Mouse (Mus musculus) heart, embryonic 13.5 days (tissue): ENCODE results near the gene Bcl2l12. TPM values are rescaled to one million over a fixed set of nuclear protein-coding genes. Genes with fewer than 3 reads are reported as not detected.
A peak's percentile ranks its signal among the peaks of the same experiment; 100 is the strongest.

ENCODE experiments used
- ATAC-seq: fragments of 200-750 bp; cut with Nextera tagmentation; 2 replicates; pipeline ENCODE4 v1.8.0; 2017; ENCODE audit warnings: moderate TSS enrichment; ENCODE audit not compliant: insufficient number of reproducible peaks, low FRiP score, low TSS enrichment; ENCODE audit errors: extremely low read depth
- H3K27ac ChIP-seq: fragments of 300-500 bp; sonication (generic); replicated peaks from 2 replicates; pipeline ENCODE4 v1.5.1; 2015; ENCODE audit warnings: moderate library complexity, mild to moderate bottlenecking, inconsistent platforms
- H3K27me3 ChIP-seq: fragments of 300-500 bp; sonication (generic); replicated peaks from 2 replicates; pipeline ENCODE4 v1.6.1; 2015; ENCODE audit warnings: mild to moderate bottlenecking, inconsistent platforms
- H3K36me3 ChIP-seq: fragments of 300-500 bp; sonication (generic); 2 replicates; pipeline ENCODE4 v1.6.1; 2015; ENCODE audit warnings: mild to moderate bottlenecking, inconsistent platforms
- H3K4me1 ChIP-seq: fragments of 300-500 bp; sonication (generic); 2 replicates; pipeline ENCODE4 v1.6.1; 2015; ENCODE audit warnings: inconsistent platforms
- H3K4me2 ChIP-seq: fragments of 300-500 bp; sonication (generic); 2 replicates; pipeline ENCODE4 v1.6.1; 2015; ENCODE audit warnings: inconsistent platforms, mild to moderate bottlenecking, moderate library complexity
- H3K4me3 ChIP-seq: fragments of 300-500 bp; sonication (generic); 2 replicates; pipeline ENCODE4 v1.5.1; 2015; ENCODE audit warnings: moderate library complexity, mild to moderate bottlenecking, inconsistent platforms
- H3K9ac ChIP-seq: fragments of 300-500 bp; sonication (generic); 2 replicates; pipeline ENCODE4 v1.6.1; 2015; ENCODE audit warnings: inconsistent platforms, mild to moderate bottlenecking, moderate library complexity
- H3K9me3 ChIP-seq: fragments of 300-500 bp; sonication (generic); 2 replicates; pipeline ENCODE4 v1.6.1; 2016; ENCODE audit warnings: inconsistent platforms
- WGBS: fragments of 180-500 bp; shearing (Covaris S2); methylation state at CpG from one replicate; pipeline ENCODE4 v1.1.7; 2015; ENCODE audit warnings: mixed read lengths; 5-methylcytosine and 5-hydroxymethylcytosine counted together
- polyA plus RNA-seq: library from polyadenylated mRNA; unstranded; fragments of >200 nt; fragmentation: Nextera tagmentation; extraction: Ambion mirVana; gene quantifications from 2 replicates; pipeline ENCODE4 v1.2.1, GENCODE M21; 2015

Bcl2l12 gene
- polyA plus RNA-seq, 1 experiment from 2014 or later, result 36.0 TPM

DNA sequence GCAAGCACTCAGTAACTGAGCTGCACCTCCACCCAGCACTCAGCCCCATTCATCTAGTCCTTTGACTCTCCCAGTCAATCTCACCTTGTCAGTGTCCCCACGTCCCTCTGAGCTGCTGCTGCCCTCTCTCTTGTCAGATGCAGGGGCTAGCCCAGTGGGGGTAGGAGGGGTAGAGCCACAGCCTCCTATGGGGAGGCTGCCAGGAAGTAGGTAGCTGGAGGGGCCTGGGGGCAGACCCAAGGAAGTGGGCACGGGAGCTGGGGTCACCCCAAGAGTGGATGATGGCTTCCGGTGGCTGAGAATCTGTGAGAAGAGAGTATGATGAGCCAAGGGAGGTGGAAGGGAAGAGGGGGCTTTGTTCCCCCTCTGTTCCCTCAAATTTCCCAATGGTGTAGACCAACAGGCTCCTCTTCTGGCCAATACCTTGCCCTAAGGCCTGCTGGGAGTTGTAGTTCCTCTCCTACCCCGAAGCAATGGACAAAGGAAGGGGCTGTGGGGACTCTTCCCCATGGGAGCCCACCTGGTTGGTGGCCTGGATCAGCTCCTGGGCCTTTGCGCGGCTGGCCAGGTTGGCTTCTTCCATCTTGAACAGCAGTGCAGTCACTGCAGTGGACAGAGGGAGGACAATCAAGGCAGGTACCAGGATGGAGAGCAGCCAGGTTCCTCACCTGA, 6.9 kb upstream of the Bcl2l12 start:
- no peaks in the 10 kb centered on the region for H3K27me3 ChIP-seq
- WGBS, result 85% methylated on average over 6 of the region's 6 CpGs
- no peak overlapping the region for H3K4me3 ChIP-seq
- ATAC-seq, result no peak
- H3K4me2 ChIP-seq, result no peak overlapping the region
- no peaks in the 10 kb centered on the region for H3K9me3 ChIP-seq
- peaks cover 100% of the 10 kb centered on the region for H3K36me3 ChIP-seq
- H3K27ac ChIP-seq, result 0 out of 2 replicates have a peak overlapping the region, but pooled peaks have one; percentile 28
- H3K4me1 ChIP-seq, result peaks cover 25% of the 10 kb centered on the region
- H3K9ac ChIP-seq, result peak overlapping the region; percentile 52; the same call in 1 of the 2 replicates

DNA sequence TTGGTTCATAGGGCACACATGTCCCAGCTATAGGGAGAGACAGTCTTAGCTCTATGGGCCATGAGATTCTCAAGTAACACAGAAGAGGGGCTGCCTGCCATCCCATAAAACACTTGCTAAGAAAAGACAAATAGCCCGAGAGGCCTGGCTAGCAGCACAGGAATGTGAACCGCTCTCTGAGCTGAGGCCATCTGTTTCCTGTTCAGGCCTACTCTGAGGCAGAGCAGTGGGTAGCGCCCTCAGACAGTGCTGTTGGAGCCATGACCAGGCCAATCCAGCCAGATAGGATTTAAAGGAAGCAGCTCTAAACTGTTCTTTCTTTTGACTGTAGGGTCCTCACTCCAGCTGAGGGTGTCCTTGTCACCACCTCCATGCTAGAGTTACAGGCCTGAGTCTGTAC, 6.0 kb upstream of the Bcl2l12 start:
- Histone ChIP-seq H3K4me3 (no peak overlapping the region), H3K4me1 (peaks cover 33% of the 10 kb centered on the region), H3K36me3 (peaks cover 100% of the 10 kb centered on the region), H3K4me2 (no peak overlapping the region), H3K27me3 (no peaks in the 10 kb centered on the region), H3K27ac (peak overlapping the region; percentile 43; the same call in 1 of the 2 replicates), H3K9me3 (no peaks in the 10 kb centered on the region), H3K9ac (no peak overlapping the region)
- 52% methylated on average over 3 of the region's 3 CpGs for WGBS
- ATAC-seq, result no peak

DNA sequence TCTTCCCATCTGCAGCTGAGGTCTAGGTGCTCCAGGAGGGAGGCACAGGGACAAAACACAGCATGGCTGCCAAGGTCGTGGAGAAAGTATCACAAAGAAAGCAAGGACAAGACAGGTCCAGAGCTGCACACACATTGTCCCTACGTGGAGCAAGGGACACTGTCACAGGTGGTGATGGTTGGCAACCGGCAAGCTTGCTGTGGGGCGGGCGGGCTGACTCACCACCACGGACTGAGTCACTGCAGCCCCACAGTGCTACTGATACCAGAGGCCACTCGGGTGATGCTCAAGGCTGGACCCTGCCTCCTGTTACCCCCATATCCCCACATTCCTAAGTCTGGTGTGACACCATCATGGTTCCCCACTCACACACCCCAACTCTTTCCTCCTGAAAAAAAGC, 3.9 kb upstream of the Bcl2l12 start:
- Histone ChIP-seq H3K4me3 (no peak overlapping the region), H3K9ac (peak overlapping the region; percentile 24; the same call in 1 of the 2 replicates), H3K36me3 (peaks cover 80% of the 10 kb centered on the region), H3K4me1 (peaks cover 48% of the 10 kb centered on the region), H3K9me3 (no peaks in the 10 kb centered on the region), H3K27me3 (no peaks in the 10 kb centered on the region), H3K27ac (no peak overlapping the region), H3K4me2 (no peak overlapping the region)
- WGBS, result 72% methylated on average over 7 of the region's 7 CpGs
- ATAC-seq, result no peak

DNA sequence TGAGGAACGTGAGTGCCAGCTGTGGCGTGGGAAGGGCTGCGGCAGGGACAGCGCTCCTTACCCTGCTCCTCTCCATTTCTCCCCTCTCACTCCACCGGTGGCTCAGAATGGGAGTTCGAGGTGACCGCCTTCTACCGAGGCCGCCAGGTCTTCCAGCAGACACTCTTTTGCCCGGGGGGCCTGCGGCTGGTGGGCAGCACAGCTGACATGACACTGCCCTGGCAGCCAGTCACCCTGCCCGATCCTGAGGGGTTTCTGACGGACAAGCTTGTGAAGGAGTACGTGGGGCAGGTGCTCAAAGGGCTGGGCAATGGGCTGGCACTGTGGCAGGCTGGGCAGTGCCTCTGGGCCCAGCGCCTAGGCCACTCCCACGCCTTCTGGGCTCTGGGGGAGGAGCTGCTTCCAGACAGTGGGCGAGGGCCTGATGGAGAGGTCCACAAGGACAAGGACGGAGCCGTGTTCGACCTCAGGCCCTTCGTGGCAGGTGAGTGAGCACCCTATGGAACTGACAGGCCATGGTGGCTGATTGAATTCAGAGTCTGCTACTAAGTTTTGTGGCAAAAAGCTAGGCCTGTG, 2.1 kb upstream of the Bcl2l12 start:
- Histone ChIP-seq H3K4me2 (no peak overlapping the region), H3K36me3 (peaks cover 67% of the 10 kb centered on the region), H3K4me1 (peaks cover 59% of the 10 kb centered on the region), H3K27ac (peak overlapping the region; percentile 5; the same call in 1 of the 2 replicates), H3K9me3 (no peaks in the 10 kb centered on the region), H3K4me3 (no peak overlapping the region), H3K9ac (peak overlapping the region; percentile 50), H3K27me3 (no peaks in the 10 kb centered on the region)
- ATAC-seq, result no peak
- WGBS, result 81% methylated on average over 21 of the region's 21 CpGs

DNA sequence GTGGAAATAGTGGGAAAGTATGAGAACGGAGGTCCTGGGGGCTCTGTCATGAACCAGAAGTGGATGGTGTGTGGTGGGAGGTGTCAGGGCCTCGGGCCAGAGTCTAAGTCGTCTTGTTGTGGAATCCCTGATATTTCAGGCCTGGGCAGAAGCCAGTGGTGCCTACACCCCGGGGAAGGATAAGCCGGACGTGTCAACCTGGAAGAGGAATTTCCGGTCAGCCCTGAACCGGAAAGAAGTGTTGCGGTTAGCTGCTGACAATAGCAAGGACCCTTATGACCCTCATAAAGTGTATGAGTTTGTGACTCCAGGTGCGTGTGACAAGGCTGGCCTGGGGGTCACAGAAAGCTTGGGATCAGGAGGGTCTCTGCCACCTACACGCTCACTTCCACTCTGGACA, 1.2 kb upstream of the Bcl2l12 start:
- Histone ChIP-seq H3K36me3 (peaks cover 67% of the 10 kb centered on the region), H3K4me3 (peak overlapping the region; percentile 62), H3K9ac (peak overlapping the region; percentile 34), H3K4me1 (peaks cover 51% of the 10 kb centered on the region), H3K4me2 (peak overlapping the region; percentile 92), H3K27me3 (no peaks in the 10 kb centered on the region), H3K9me3 (no peaks in the 10 kb centered on the region), H3K27ac (peak overlapping the region; percentile 5)
- WGBS, result 54% methylated on average over 11 of the region's 11 CpGs
- ATAC-seq, result no peak

DNA sequence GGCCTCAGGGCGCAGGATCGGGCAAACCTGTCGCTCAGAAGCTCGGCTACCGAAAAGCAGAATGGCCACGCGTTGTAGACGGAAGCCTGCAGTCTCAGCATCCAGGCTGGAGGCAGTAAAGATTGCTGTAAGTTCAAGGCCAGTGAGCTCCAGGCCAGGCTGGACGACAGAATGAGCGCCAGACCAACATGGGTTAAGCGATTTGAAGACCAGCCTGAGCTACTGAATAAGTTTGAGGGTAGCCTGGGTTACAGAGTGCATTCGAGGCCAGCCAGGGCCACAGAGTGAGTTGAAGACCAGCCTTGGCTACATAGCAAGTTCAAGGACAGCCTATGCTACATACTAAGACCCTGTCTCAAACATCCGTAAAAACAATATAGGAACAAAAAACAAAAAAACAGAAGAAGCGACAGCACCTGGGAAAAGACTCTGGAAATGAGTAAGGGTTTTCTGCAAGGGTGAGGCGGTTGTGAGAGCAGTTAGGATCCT, 528 bp downstream of the Bcl2l12 start:
- Histone ChIP-seq H3K36me3 (peaks cover 67% of the 10 kb centered on the region), H3K4me2 (peak overlapping the region; percentile 92), H3K4me3 (peak overlapping the region; percentile 62), H3K27ac (peak overlapping the region; percentile 90), H3K9ac (peak overlapping the region; percentile 87), H3K9me3 (no peaks in the 10 kb centered on the region), H3K4me1 (peaks cover 44% of the 10 kb centered on the region), H3K27me3 (no peaks in the 10 kb centered on the region)
- no peak; the same call in 1 of the 2 replicates for ATAC-seq
- 2% methylated on average over 15 of the region's 15 CpGs for WGBS

DNA sequence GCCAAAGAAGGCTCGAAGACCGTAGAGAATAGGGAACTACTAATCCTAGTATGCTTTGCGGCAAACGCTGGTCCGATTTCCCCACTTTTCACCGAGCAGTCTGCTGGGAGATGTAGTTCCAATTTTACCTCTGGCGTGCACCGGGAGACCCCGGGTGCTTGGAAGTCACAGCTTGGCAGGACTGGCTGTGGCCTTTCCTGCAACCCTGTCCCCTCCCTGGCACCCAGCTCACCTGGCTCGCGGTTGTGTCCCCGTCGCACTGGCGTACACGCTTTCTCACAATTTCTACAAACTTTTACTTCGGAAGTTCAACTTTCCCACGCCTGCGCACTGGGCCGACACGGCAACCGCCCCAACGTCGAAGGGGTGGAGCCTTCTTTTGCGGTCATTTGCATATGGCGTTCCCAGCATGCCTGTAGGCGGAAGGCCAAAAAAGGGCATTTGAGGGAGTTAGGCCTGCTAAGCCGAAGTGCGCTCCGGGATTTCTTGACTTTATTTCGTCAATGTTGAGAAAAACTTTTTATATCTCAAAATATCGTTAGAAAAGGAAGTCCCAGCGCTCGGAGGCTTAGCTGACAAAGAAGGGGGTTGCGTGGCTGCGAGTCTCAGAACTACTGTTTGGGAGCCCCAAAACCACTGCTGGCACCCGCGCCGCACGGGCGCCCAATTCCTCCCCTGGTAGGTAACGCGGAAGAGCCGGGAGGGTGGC, 1.1 kb downstream of the Bcl2l12 start, which contains the start of gene Irf3:
Gene Irf3, plus strand, starts transcription at position 418 of the 709 bp plus-strand sequence.
- Histone ChIP-seq H3K36me3 (peaks cover 67% of the 10 kb centered on the region), H3K4me2 (peak within 1 kb of the TSS; percentile 92)

DNA sequence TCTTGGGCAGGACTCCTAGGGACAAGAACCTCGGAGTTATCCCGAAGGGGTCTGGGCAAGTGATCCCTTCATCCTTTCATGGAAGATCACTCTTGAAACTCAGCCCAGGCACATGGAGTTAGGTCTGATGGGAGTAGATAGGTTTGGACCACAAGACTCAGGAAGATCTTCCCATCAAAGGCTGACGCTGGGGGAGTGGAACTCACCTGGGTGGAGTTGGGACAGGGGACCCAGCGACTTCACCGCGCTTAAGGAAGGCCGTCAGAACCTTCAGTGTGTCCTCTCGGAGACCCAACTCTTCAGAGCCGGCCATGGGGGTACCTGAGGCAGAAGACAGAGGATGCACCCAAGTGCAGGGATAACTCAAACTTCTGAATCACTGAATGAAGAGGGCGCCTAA, 1.8 kb downstream of the Bcl2l12 start:
- no peaks in the 10 kb centered on the region for H3K9me3 ChIP-seq
- peak overlapping the region; percentile 87 for H3K9ac ChIP-seq
- 13% methylated on average over 10 of the region's 10 CpGs for WGBS
- no peak for ATAC-seq
- H3K4me1 ChIP-seq, result peaks cover 44% of the 10 kb centered on the region
- no peaks in the 10 kb centered on the region for H3K27me3 ChIP-seq
- peak overlapping the region; percentile 90 for H3K27ac ChIP-seq
- peaks cover 67% of the 10 kb centered on the region for H3K36me3 ChIP-seq
- peak overlapping the region; percentile 92 for H3K4me2 ChIP-seq
- H3K4me3 ChIP-seq, result peak overlapping the region; percentile 62

More for the DNA sequence above, 1.1 kb downstream of the Bcl2l12 start, which contains the start of gene Irf3:
- peak within 1 kb of the TSS; percentile 62 for H3K4me3 ChIP-seq
- ATAC-seq, result peak; percentile 81
- H3K4me1 ChIP-seq, result peaks cover 44% of the 10 kb centered on the region
- peak within 1 kb of the TSS; percentile 87 for H3K9ac ChIP-seq
- peak within 1 kb of the TSS; percentile 90 for H3K27ac ChIP-seq
- no peaks in the 10 kb centered on the region for H3K9me3 ChIP-seq
- under 1% methylated on average over 43 of the region's 43 CpGs for WGBS
- no peaks in the 10 kb centered on the region for H3K27me3 ChIP-seq

DNA sequence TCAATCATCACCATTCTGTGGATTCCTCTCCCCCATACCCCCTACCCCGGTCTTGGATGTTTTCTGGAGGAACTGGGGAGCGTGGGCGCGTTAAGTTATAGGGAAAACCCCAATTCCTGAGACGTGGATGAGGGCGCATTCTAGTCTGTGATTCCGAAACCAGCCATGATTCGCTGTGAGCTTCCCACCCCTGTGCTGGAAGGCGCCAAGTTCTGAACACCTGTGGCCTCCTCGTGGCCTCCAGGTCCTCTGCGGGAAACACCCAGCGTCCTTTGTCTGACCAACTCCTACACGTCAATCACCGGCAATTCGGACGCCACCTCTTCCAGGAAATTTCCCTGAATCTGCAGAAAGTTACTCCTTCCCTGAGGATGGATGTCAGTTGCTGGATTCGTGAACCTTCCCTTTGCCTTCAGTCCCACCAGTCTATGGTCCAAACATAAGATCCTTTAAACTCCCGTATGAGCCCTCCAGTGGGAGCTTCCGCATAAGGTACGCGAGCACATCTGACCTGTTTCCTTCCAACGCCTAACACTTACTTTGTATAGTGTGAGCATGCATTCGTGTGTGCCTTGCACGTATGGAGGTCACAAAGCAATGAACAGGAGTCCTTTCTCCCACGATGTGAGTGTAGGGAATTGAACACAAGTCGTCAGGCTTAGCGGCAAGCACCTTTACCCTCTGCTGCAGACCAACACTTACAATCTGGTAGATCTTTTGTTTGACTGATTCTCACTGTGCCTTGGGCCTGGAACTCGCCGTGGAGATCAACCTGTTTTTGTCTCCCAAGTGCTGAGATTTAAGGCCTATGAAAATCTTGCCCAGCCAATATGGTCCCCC, 11.4 kb downstream of the Bcl2l12 start:
- Histone ChIP-seq H3K4me1 (peaks cover 38% of the 10 kb centered on the region), H3K9ac (peak overlapping the region; percentile 87), H3K27me3 (no peaks in the 10 kb centered on the region), H3K36me3 (peaks cover 53% of the 10 kb centered on the region), H3K4me3 (peak overlapping the region; percentile 99), H3K27ac (peak overlapping the region; percentile 90), H3K4me2 (peak overlapping the region; percentile 78), H3K9me3 (no peaks in the 10 kb centered on the region)
- under 1% methylated on average over 29 of the region's 29 CpGs for WGBS
- ATAC-seq, result peak; percentile 2; the same call in 1 of the 2 replicates

DNA sequence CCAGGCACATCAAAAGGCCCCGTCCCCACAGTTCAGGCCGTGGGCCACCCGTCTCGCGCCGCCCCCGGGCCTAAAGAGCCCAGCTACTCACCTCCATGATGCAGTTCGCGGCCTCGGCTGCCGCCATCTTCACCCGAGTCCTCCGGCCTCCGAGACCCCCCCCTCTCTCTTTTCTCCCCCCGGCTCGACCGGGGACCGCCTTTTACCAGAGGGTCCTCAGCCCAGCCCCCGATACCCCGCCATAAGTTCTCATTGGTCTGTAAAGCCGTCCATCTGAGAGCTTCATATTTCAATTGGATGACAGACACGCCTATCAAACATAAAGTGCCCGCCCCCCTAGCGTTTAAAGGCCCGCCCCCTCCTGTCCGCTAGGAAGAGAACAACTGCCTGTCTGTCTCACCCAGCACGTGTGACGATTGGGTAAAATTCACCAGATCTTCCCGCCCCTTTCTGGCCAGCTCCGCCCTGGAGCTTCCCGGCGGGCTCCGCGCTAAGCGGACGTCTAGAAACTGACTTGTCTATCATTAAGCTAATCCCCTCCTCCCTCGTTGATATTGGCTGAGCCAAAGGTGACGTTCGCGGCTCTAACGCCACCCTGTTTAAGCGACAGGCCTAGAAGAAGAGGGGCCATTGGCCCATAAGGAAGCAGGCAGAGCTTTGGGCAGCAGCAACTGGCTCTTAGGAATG, 12.2 kb downstream of the Bcl2l12 start, which contains the start of gene Prmt1:
Gene Prmt1, minus strand, starts transcription at position 377 of the 687 bp plus-strand sequence.
- peaks cover 38% of the 10 kb centered on the region for H3K4me1 ChIP-seq
- ATAC-seq, result peak; percentile 92
- peak within 1 kb of the TSS; percentile 97 for H3K27ac ChIP-seq
- peaks cover 53% of the 10 kb centered on the region for H3K36me3 ChIP-seq
- peak within 1 kb of the TSS; percentile 99 for H3K9ac ChIP-seq
- H3K4me2 ChIP-seq, result peak within 1 kb of the TSS; percentile 78
- no peaks in the 10 kb centered on the region for H3K9me3 ChIP-seq
- WGBS, result under 1% methylated on average over 41 of the region's 42 CpGs
- H3K4me3 ChIP-seq, result peak within 1 kb of the TSS; percentile 99
- no peaks in the 10 kb centered on the region for H3K27me3 ChIP-seq
